Mouse (Mus musculus) kidney, adult 9 months (tissue): ENCODE measurements around the gene Gzme.
"Not testable (repeated sequence)": the region's sequence is repeated elsewhere in the genome, so short reads cannot be mapped to it uniquely, and the experiment has no call there.

Experiments
- DNase-seq: peaks from one replicate; pipeline ENCODE4 v3.0.0; 2022

Gene Gzme

GRCm38 (mm10) chr14:56120525-56120924 is at the start of gene Gzme:
Gzme (minus strand) TSS chr14:56120625.
- no peak for DNase-seq

GRCm38 (mm10) chr14:56168009-56168408 is 47.6 kb upstream of the Gzme start:
- DNase-seq: no peak

GRCm38 (mm10) chr14:56162109-56162508 is 41.7 kb upstream of the Gzme start:
- DNase-seq: no peak

- DNase-seq: not testable (repeated sequence)
Observed at GRCm38 (mm10) chr14:56159479-56159878, 39.1 kb upstream of the Gzme start, which contains the start of gene Gzmg. Gzmg (minus strand) TSS chr14:56159579.

- DNase-seq: no peak
Observed at GRCm38 (mm10) chr14:56155340-56155739, 34.9 kb upstream of the Gzme start.

GRCm38 (mm10) chr14:56133675-56134074 is 13.2 kb upstream of the Gzme start:
- DNase-seq: not testable (repeated sequence)

- DNase-seq: not testable (repeated sequence)
Observed at GRCm38 (mm10) chr14:56132508-56132907, 12.1 kb upstream of the Gzme start, which contains the start of gene Gzmd. Gzmd (minus strand) TSS chr14:56132608.

GRCm38 (mm10) chr14:56128341-56128740 is 7.9 kb upstream of the Gzme start:
- DNase-seq: no peak

- no peak for DNase-seq
Observed at GRCm38 (mm10) chr14:56123516-56123915, 3.1 kb upstream of the Gzme start.

- not testable (repeated sequence) for DNase-seq
Observed at GRCm38 (mm10) chr14:56115531-56116310, 4.7 kb downstream of the Gzme start.

GRCm38 (mm10) chr14:56105447-56106180 is 14.8 kb downstream of the Gzme start:
- DNase-seq: no peak

GRCm38 (mm10) chr14:56105016-56105415 is 15.4 kb downstream of the Gzme start:
- peak; percentile 28 for DNase-seq

- no peak for DNase-seq
Observed at GRCm38 (mm10) chr14:56103452-56103851, 17.0 kb downstream of the Gzme start.

- DNase-seq: no peak
Observed at GRCm38 (mm10) chr14:56102386-56102785, 18.0 kb downstream of the Gzme start, which contains the start of gene Ctsg. Ctsg (minus strand) TSS chr14:56102574.

- DNase-seq: peak; percentile 18
Observed at GRCm38 (mm10) chr14:56098940-56099339, 21.5 kb downstream of the Gzme start.

GRCm38 (mm10) chr14:56097597-56097996 is 22.8 kb downstream of the Gzme start:
- no peak for DNase-seq

- no peak for DNase-seq
Observed at GRCm38 (mm10) chr14:56093353-56093752, 27.1 kb downstream of the Gzme start.

GRCm38 (mm10) chr14:56086711-56087110 is 33.7 kb downstream of the Gzme start:
- DNase-seq: no peak

- DNase-seq: no peak
Observed at GRCm38 (mm10) chr14:56085167-56085566, 35.3 kb downstream of the Gzme start, which contains the start of gene Mcpt8. Mcpt8 (minus strand) TSS chr14:56085273.

GRCm38 (mm10) chr14:56082016-56082415 is 38.4 kb downstream of the Gzme start:
- no peak for DNase-seq
